Mouse (Mus musculus) heart, embryonic 16.5 days (tissue): ENCODE data around the gene Kcne3. TPM values are rescaled to one million over a fixed set of nuclear protein-coding genes. Genes with fewer than 3 reads are reported as not detected.
A peak's percentile ranks its signal among the peaks of the same experiment; 100 is the strongest.

Source experiments
- ATAC-seq: fragments of 200-750 bp; cut with Nextera tagmentation; replicated peaks from 2 replicates; pipeline ENCODE4 v1.8.0; 2017; ENCODE audit warnings: moderate number of reproducible peaks; ENCODE audit not compliant: insufficient read depth, low FRiP score; ENCODE audit errors: extremely low read depth
- H3K27ac ChIP-seq: fragments of 300-500 bp; sonication (generic); 2 replicates; pipeline ENCODE4 v1.5.1; 2014; ENCODE audit warnings: mild to moderate bottlenecking, low read length, control low read depth, moderate library complexity
- H3K27me3 ChIP-seq: fragments of 300-500 bp; sonication (generic); 2 replicates; pipeline ENCODE4 v1.6.1; 2014; ENCODE audit warnings: low read length, mixed read lengths; ENCODE audit not compliant: control insufficient read depth, insufficient read depth
- H3K36me3 ChIP-seq: fragments of 300-500 bp; sonication (generic); 2 replicates; pipeline ENCODE4 v1.6.1; 2014; ENCODE audit not compliant: control insufficient read depth, insufficient read depth
- H3K4me1 ChIP-seq: fragments of 300-500 bp; sonication (generic); 2 replicates; pipeline ENCODE4 v1.6.1; 2014; ENCODE audit warnings: low read length, mixed read lengths; ENCODE audit not compliant: control insufficient read depth, insufficient read depth
- H3K4me2 ChIP-seq: fragments of 300-500 bp; sonication (generic); 2 replicates; pipeline ENCODE4 v1.6.1; 2014; ENCODE audit warnings: low read depth, mild to moderate bottlenecking, control low read depth, low read length
- H3K4me3 ChIP-seq: fragments of 300-500 bp; sonication (generic); 2 replicates; pipeline ENCODE4 v1.5.1; 2014; ENCODE audit warnings: mild to moderate bottlenecking, control low read depth, low read length
- H3K9ac ChIP-seq: fragments of 300-500 bp; sonication (generic); 2 replicates; pipeline ENCODE4 v1.6.1; 2014; ENCODE audit warnings: low read length, control low read depth
- H3K9me3 ChIP-seq: fragments of 300-500 bp; sonication (generic); replicated peaks from 2 replicates; pipeline ENCODE4 v1.6.1; 2016; ENCODE audit warnings: low read length; ENCODE audit not compliant: control insufficient read depth
- WGBS: fragments of 180-500 bp; shearing (Covaris S2); extraction: QIAGEN DNeasy Blood & Tissue Kit; methylation state at CpG from one replicate; pipeline ENCODE4 v1.1.7; 2014; 5-methylcytosine and 5-hydroxymethylcytosine counted together
- polyA plus RNA-seq: library from polyadenylated mRNA; unstranded; fragments of >200 nt; fragmentation: Nextera tagmentation; extraction: Ambion mirVana; gene quantifications from 2 replicates; pipeline ENCODE4 v1.2.1, GENCODE M21; 2015

Gene Kcne3
- polyA plus RNA-seq, 1 experiment from 2014 or later: 9.5 TPM

GRCm38 (mm10) chr7:100150086-100150485 lies 26.2 kb upstream of the Kcne3 start:
- no peaks in the 10 kb centered on the region for H3K36me3 ChIP-seq
- no peak overlapping the region; the same call in 1 of the 2 replicates for H3K4me3 ChIP-seq
- no peak overlapping the region; the same call in 1 of the 2 replicates for H3K27ac ChIP-seq
- H3K4me1 ChIP-seq: no peaks in the 10 kb centered on the region
- 54% methylated on average over 10 of the region's 10 CpGs for WGBS
- H3K9me3 ChIP-seq: no peaks in the 10 kb centered on the region
- no peaks in the 10 kb centered on the region for H3K27me3 ChIP-seq
- H3K9ac ChIP-seq: no peak overlapping the region
- ATAC-seq: no peak
- H3K4me2 ChIP-seq: no peak overlapping the region

DNA sequence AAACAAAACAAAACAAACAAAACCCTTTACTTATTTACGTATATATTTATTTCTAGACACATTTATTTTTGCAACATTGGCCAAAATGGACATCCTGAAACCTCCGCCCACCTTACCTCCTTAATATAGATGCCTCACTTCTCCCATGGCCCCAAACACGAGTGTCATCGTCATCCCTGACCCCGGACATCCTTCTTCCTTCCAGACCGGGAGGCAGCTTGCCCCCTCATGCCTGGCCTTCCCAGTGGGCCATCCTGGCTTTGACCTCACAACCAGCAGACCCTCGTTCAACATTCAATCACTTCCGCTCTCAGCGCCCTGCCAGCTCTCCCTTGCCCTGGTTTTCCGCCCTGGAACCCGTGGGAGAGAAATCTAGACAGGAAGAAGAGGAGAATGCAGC lies 25.7 kb upstream of the Kcne3 start:
- 76% methylated on average over 11 of the region's 11 CpGs for WGBS
- Histone ChIP-seq H3K27ac (no peak overlapping the region; the same call in 1 of the 2 replicates), H3K36me3 (no peaks in the 10 kb centered on the region), H3K4me1 (no peaks in the 10 kb centered on the region), H3K4me3 (no peak overlapping the region), H3K27me3 (no peaks in the 10 kb centered on the region), H3K9ac (no peak overlapping the region), H3K4me2 (no peak overlapping the region), H3K9me3 (no peaks in the 10 kb centered on the region)
- no peak for ATAC-seq

DNA sequence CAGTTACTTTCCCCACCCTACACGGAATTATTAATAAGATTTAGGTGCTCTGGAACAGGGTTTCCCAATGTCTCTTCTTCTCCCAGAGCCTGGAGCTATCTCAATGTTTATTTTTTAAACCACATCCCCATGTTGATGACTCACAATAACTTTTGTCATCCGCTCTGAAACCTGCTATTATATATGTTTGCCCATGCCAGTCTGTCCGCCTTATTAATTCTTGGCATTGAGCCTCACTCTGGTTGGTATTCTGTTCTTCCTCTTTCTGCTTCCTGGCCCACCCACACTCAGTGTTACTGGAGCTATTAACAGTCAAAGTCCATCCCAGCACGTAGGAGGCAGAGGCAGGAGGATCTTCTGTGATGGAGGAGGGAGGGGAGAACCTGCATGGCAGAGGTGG lies 18.6 kb upstream of the Kcne3 start:
- Histone ChIP-seq H3K36me3 (no peaks in the 10 kb centered on the region), H3K9me3 (no peaks in the 10 kb centered on the region), H3K4me1 (peaks cover 4% of the 10 kb centered on the region; the same call in 1 of the 2 replicates), H3K27me3 (no peaks in the 10 kb centered on the region), H3K4me2 (no peak overlapping the region), H3K4me3 (no peak overlapping the region), H3K9ac (no peak overlapping the region), H3K27ac (no peak overlapping the region)
- 71% methylated on average over 4 of the region's 4 CpGs for WGBS
- no peak for ATAC-seq

DNA sequence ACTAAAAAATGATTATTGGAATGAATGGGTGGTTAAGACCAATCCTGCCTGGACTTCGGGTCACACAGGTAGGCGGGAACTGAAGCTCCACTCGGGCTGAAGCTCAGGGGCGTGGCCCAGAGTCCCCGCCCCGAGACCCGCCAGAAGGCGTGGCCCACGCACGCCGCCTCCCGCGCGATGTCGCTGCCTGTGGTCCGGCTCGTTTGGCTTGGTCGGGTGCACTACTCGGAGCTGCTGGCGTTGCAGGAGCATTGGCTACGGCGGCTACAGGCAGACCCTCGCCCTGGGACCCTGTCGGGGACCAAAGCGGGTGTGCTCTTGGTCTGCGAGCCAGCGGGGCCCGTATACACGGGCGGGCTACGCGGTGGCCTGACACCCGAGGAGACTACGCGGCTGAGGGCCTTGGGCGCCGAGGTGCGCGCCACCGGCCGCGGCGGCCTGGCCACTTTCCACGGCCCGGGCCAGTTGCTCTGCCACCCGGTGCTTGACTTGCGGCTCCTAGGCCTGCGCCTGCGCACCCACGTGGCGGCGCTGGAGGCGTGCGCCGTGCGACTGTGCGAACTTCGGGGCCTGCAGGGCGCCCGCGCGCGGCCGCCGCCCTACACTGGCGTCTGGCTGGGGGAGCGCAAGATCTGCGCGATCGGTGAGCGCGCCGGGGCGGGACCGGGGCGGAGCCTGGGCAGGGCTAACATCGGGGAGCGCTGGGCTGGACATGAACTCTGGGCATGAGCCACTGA lies 17.0 kb upstream of the Kcne3 start, which contains the start of gene Lipt2:
Gene Lipt2, plus strand, starts transcription at position 173 of the 737 bp plus-strand sequence.
- peak; percentile 98 for ATAC-seq

DNA sequence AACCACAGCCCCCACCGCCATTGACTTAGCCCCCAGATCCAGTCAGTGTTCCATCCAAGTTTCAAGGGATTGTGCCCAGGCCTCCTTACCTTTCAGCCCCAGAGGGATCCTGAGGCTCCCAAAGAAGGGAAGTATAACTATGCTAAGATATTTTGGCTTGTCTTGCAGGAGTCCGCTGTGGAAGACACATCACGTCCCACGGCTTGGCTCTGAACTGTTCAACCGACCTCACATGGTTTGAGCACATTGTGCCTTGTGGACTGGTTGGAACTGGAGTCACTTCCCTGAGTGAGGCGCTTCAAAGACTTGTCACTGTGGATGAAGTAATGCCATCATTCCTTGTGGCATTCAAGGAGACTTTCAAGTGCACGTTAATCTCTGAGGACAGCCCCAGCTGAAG lies 16.3 kb upstream of the Kcne3 start:
- peak overlapping the region; percentile 98 for H3K27ac ChIP-seq
- 69% methylated on average over 7 of the region's 7 CpGs for WGBS
- H3K9me3 ChIP-seq: no peaks in the 10 kb centered on the region
- no peaks in the 10 kb centered on the region for H3K36me3 ChIP-seq
- H3K4me3 ChIP-seq: peak overlapping the region; percentile 96
- H3K4me1 ChIP-seq: peaks cover 8% of the 10 kb centered on the region; the same call in 1 of the 2 replicates
- H3K27me3 ChIP-seq: no peaks in the 10 kb centered on the region
- ATAC-seq: no peak
- H3K9ac ChIP-seq: peak overlapping the region; percentile 97
- H3K4me2 ChIP-seq: peak overlapping the region; percentile 98

More for the DNA sequence above, 17.0 kb upstream of the Kcne3 start, which contains the start of gene Lipt2:
- Histone ChIP-seq H3K4me2 (peak within 1 kb of the TSS; percentile 98), H3K4me1 (peaks cover 8% of the 10 kb centered on the region; the same call in 1 of the 2 replicates), H3K27ac (peak within 1 kb of the TSS; percentile 98), H3K9ac (peak within 1 kb of the TSS; percentile 97), H3K27me3 (no peaks in the 10 kb centered on the region), H3K4me3 (peak within 1 kb of the TSS; percentile 96), H3K36me3 (no peaks in the 10 kb centered on the region), H3K9me3 (no peaks in the 10 kb centered on the region)
- under 1% methylated on average over 78 of the region's 78 CpGs for whole genome bisulfite sequencing

DNA sequence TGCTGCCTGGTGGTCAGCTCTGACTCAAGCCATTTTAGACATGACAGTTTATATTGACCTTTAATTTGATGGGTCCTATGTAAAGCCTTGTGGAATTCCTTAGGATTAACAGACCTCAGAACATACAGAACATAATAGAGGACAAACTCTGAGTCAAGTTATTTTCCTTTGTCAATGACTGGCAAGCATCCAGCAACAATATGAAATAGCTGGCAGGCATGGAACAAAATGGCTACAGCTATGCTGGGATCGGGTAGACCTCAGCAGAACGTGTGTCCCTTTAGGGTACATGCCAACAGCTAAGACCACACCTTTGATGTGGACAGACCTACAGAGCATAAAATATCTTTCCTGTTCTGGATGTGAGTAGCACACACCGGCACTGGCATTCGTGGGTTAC lies 12.8 kb upstream of the Kcne3 start:
- no peaks in the 10 kb centered on the region for H3K9me3 ChIP-seq
- no peaks in the 10 kb centered on the region for H3K36me3 ChIP-seq
- WGBS: 65% methylated on average over 4 of the region's 4 CpGs
- no peak for ATAC-seq
- peaks cover 8% of the 10 kb centered on the region; the same call in 1 of the 2 replicates for H3K4me1 ChIP-seq
- H3K27me3 ChIP-seq: no peaks in the 10 kb centered on the region
- no peak overlapping the region for H3K27ac ChIP-seq
- no peak overlapping the region for H3K4me3 ChIP-seq
- no peak overlapping the region for H3K4me2 ChIP-seq
- H3K9ac ChIP-seq: no peak overlapping the region

DNA sequence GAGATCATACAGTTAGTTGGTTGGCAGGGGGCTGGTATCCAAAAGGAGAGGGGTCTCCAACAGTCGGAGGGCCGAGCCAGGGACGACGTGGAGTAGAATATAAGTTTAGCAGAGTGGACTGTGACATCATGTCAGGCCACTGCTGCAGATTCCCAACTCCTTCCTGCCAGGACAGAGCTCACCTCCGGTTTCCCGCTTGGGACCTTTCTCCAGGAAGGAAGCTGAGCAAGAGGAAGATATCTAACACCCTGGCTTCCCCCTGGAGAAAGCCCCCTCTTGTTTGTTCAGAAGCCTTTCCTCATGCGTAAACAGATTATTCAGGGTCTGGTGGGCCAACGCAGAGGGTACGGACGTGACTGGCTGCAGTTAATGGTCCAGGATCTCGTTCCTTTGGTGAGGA lies 7.6 kb upstream of the Kcne3 start:
- ATAC-seq: peak; percentile 45; the same call in 1 of the 2 replicates
- no peaks in the 10 kb centered on the region for H3K36me3 ChIP-seq
- no peak overlapping the region for H3K4me2 ChIP-seq
- 0 out of 2 replicates have a peak overlapping the region, but pooled peaks have one; percentile 4 for H3K27ac ChIP-seq
- H3K4me1 ChIP-seq: peaks cover under 1% of the 10 kb centered on the region; the same call in 1 of the 2 replicates
- H3K9me3 ChIP-seq: no peaks in the 10 kb centered on the region
- no peak overlapping the region for H3K4me3 ChIP-seq
- H3K27me3 ChIP-seq: no peaks in the 10 kb centered on the region
- 68% methylated on average over 11 of the region's 11 CpGs for WGBS
- no peak overlapping the region for H3K9ac ChIP-seq

GRCm38 (mm10) chr7:100170756-100171155 lies 5.5 kb upstream of the Kcne3 start:
- H3K9me3 ChIP-seq: no peaks in the 10 kb centered on the region

More at GRCm38 (mm10) chr7:100170756-100171155, 5.5 kb upstream of the Kcne3 start:
- no peak overlapping the region for H3K27ac ChIP-seq
- H3K4me1 ChIP-seq: no peaks in the 10 kb centered on the region
- H3K36me3 ChIP-seq: no peaks in the 10 kb centered on the region
- H3K4me2 ChIP-seq: no peak overlapping the region
- ATAC-seq: no peak
- H3K4me3 ChIP-seq: no peak overlapping the region
- no peak overlapping the region for H3K9ac ChIP-seq
- H3K27me3 ChIP-seq: no peaks in the 10 kb centered on the region
- 53% methylated on average over 4 of the region's 4 CpGs for WGBS
